Mouse (Mus musculus) intestine, embryonic 16.5 days (tissue): Measurements from ENCODE around the gene Gm29276. TPM values are rescaled to one million over a fixed set of nuclear protein-coding genes. Genes with fewer than 3 reads are reported as not detected.
"Not testable (repeated sequence)": the region's sequence is repeated elsewhere in the genome, so short reads cannot be mapped to it uniquely, and the experiment has no call there.

Experiments
- ATAC-seq: fragments of 200-750 bp; cut with Nextera tagmentation; 2 replicates; pipeline ENCODE4 v1.8.0; 2017; ENCODE audit warnings: moderate TSS enrichment, moderate library complexity
- H3K27ac ChIP-seq: fragments of 300-500 bp; sonication (generic); 2 replicates; pipeline ENCODE4 v1.5.1; 2014; ENCODE audit warnings: mild to moderate bottlenecking, low read length
- H3K27me3 ChIP-seq: fragments of 300-500 bp; sonication (generic); replicated peaks from 2 replicates; pipeline ENCODE4 v1.6.1; 2014; ENCODE audit warnings: low read length, control low read depth, mixed read lengths; ENCODE audit not compliant: control insufficient read depth, insufficient read depth
- H3K36me3 ChIP-seq: fragments of 300-500 bp; sonication (generic); 2 replicates; pipeline ENCODE4 v1.6.1; 2014; ENCODE audit warnings: low read length, control low read depth; ENCODE audit not compliant: control insufficient read depth, insufficient read depth
- H3K4me1 ChIP-seq: fragments of 300-500 bp; sonication (generic); 2 replicates; pipeline ENCODE4 v1.6.1; 2014; ENCODE audit warnings: low read length, control low read depth, mixed read lengths; ENCODE audit not compliant: control insufficient read depth, insufficient read depth
- H3K4me2 ChIP-seq: fragments of 300-500 bp; sonication (generic); 2 replicates; pipeline ENCODE4 v1.6.1; 2014; ENCODE audit warnings: low read depth, low read length, control low read depth
- H3K4me3 ChIP-seq: fragments of 300-500 bp; sonication (generic); 2 replicates; pipeline ENCODE4 v1.5.1; 2014; ENCODE audit warnings: mild to moderate bottlenecking, low read length
- H3K9ac ChIP-seq: fragments of 300-500 bp; sonication (generic); 2 replicates; pipeline ENCODE4 v1.6.1; 2014; ENCODE audit warnings: low read depth, low read length
- H3K9me3 ChIP-seq: fragments of 300-500 bp; sonication (generic); 2 replicates; pipeline ENCODE4 v1.6.1; 2016; ENCODE audit warnings: low read length, control low read depth; ENCODE audit not compliant: control insufficient read depth
- WGBS: fragments of 180-500 bp; shearing (Covaris S2); extraction: QIAGEN DNeasy Blood & Tissue Kit; methylation state at CpG from one replicate; pipeline ENCODE4 v1.1.7; 2014; 5-methylcytosine and 5-hydroxymethylcytosine counted together
- polyA plus RNA-seq: library from polyadenylated mRNA; unstranded; fragments of >200 nt; fragmentation: Nextera tagmentation; extraction: Ambion mirVana; gene quantifications from 2 replicates; pipeline ENCODE4 v1.2.1, GENCODE M21; 2015

The Gm29276 gene
- not detected in 2 replicates for polyA plus RNA-seq

DNA sequence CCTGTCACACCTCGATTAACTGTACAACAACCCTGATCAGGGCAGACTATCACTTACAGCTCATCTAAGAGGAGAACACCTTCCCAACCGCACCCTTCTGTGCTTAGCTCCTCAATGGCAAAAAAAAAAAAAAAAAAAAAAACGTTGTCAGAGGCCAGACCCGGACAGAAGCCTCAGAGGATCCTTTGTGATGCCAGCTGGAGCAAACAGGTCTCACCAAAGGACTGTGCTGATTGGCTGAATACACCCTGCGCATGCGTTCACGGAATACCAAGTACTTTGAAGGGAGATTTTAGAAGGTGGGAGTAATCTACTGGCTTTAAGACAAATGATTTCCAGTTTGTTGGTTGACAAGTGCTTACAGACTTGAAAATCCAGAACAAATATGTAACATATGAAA lies at the start of gene Gm29276:
TSS of gene Gm29276 (minus strand) at position 101 of the 400 bp plus-strand sequence.
- not testable (repeated sequence) for ATAC-seq, H3K9me3 ChIP-seq, H3K27ac ChIP-seq, H3K9ac ChIP-seq, H3K36me3 ChIP-seq, H3K4me2 ChIP-seq, H3K27me3 ChIP-seq, H3K4me3 ChIP-seq, H3K4me1 ChIP-seq
- WGBS: no CpG with 5 or more reads among the region's 7 CpGs
